Comparison of ENCODE assay signal across 8 mouse cellular contexts in genomic region chr7:143548976-143549457, GRCm38 (mm10). TPM values are rescaled to one million over a fixed set of nuclear protein-coding genes. Genes with fewer than 3 reads are reported as not detected.
DNase-seq lines count a peak whose midpoint lies in the region; ATAC-seq and TF ChIP-seq lines count a peak whose summit lies in the region.

TSS of gene Nap1l4 (minus strand) at chr7:143549106.

- peaks cover 2% of the 10 kb centered on the region; the same call in 1 of the 2 replicates for H3K36me3 ChIP-seq in hindbrain, postnatal 0 days (ENCODE audit: insufficient read depth, low read length)

- H3K4me1 ChIP-seq in hindbrain, postnatal 0 days (ENCODE audit: insufficient read depth, low read length): 0 out of 2 replicates have a peak, but pooled peaks cover 3% of the 10 kb centered on the region

- TF ChIP-seq CTCF in gastrocnemius, adult 2 months (IDR thresholded peaks at IDR 0.05): no peak
- TF ChIP-seq CTCF in hindbrain, postnatal 0 days (IDR thresholded peaks at IDR 0.05; ENCODE audit: low read depth): no peak
- TF ChIP-seq CTCF in left cerebral cortex, adult 2 months (IDR thresholded peaks at IDR 0.05): no peak; the same call in 1 of the 2 replicates

- DNase-seq in ZHBTc4 (ENCODE audit: low read depth, low spot score): peak; percentile 100
- peak; percentile 98 for DNase-seq in gastrocnemius, adult 2 months
- peak; percentile 99 for DNase-seq in hindbrain, postnatal 0 days (ENCODE audit: low spot score)
- DNase-seq in left cerebral cortex, adult 2 months (ENCODE audit: extremely low spot score in 1 of 2, low spot score in 2 of 2): peak; percentile 100
- DNase-seq in right cerebral cortex, adult 2 months (ENCODE audit: low spot score in 2 of 2): peak; percentile 100
- peak; percentile 97 for DNase-seq in urinary bladder, postnatal 14 days (ENCODE audit: low spot score)

- H3K27ac ChIP-seq in gastrocnemius, adult 2 months: peak within 1 kb of the TSS; percentile 97
- peak within 1 kb of the TSS; percentile 92 for H3K27ac ChIP-seq in hindbrain, postnatal 0 days
- peak within 1 kb of the TSS; percentile 71 for H3K27ac ChIP-seq in left cerebral cortex, adult 2 months

- H3K4me3 ChIP-seq in gastrocnemius, adult 2 months: peak within 1 kb of the TSS; percentile 98
- peak within 1 kb of the TSS; percentile 94 for H3K4me3 ChIP-seq in hindbrain, postnatal 0 days (ENCODE audit: low read length)
- peak within 1 kb of the TSS; percentile 86 for H3K4me3 ChIP-seq in left cerebral cortex, adult 2 months

- peak; percentile 95 for ATAC-seq in common myeloid progenitor, adult 5-6 weeks (replicated peaks; ENCODE audit: low read depth, poor library complexity, severe bottlenecking)
- ATAC-seq in hindbrain, postnatal 0 days: peak; percentile 99
- peak; percentile 86 for ATAC-seq in megakaryocyte, adult 5-6 weeks (ENCODE audit: poor library complexity, severe bottlenecking)

- no peaks in the 10 kb centered on the region for H3K27me3 ChIP-seq in hindbrain, postnatal 0 days (ENCODE audit: insufficient read depth, low read length)

- under 1% methylated on average over 43 of the region's 43 CpGs for WGBS in hindbrain, postnatal 0 days

- no peaks in the 10 kb centered on the region for H3K9me3 ChIP-seq in hindbrain, postnatal 0 days (ENCODE audit: low read length)

- peak within 1 kb of the TSS; percentile 85 for H3K9ac ChIP-seq in hindbrain, postnatal 0 days (replicated peaks; ENCODE audit: low read length)

- intact Hi-C loops in gastrocnemius, adult 2 months (cut with DNase I): no loop called here
- intact Hi-C loops in left cerebral cortex, adult 2 months (cut with DNase I): no loop called here

- peak within 1 kb of the TSS; percentile 84 for H3K4me2 ChIP-seq in hindbrain, postnatal 0 days (ENCODE audit: low read depth, low read length)

RNA-seq across cellular contexts. Expression of gene Nap1l4, which starts in this region (rescaled TPM):
- total RNA-seq in common myeloid progenitor, adult 5-6 weeks (2017): 151 and 177 TPM in 2 replicates
- total RNA-seq in gastrocnemius, adult 2 months (2021): 100 to 1,000 TPM; 188 to 209 TPM
- 139 and 140 TPM in 2 replicates for total RNA-seq in hindbrain, postnatal 0 days (2014; rRNA removed)
- polyA plus RNA-seq in hindbrain, postnatal 0 days (2015; fragmentation: Nextera tagmentation; extraction: Ambion mirVana): 251 and 253 TPM in 2 replicates
- 100 to 1,000 TPM; 112 to 117 TPM for total RNA-seq in left cerebral cortex, adult 2 months (2021)
- total RNA-seq in megakaryocyte, adult 5-6 weeks (2015): 52.4 and 55.3 TPM in 2 replicates
- total RNA-seq in megakaryocyte, adult 5-6 weeks (2017): 105 and 107 TPM in 2 replicates

Comparison
In these comparisons a context has a peak if more than half of its experiments do, and no peak if none do; other contexts are left out.
1. Peak in every context shown above with its lines: DNase-seq, ATAC-seq, H3K4me3 ChIP-seq and H3K27ac ChIP-seq.